Mouse (Mus musculus): ENCODE results near the gene Hgfac. TPM values are rescaled to one million over a fixed set of nuclear protein-coding genes. Genes with fewer than 3 reads are reported as not detected.

Hgfac gene
- polyA plus RNA-seq, 1 experiment from 2014 or later = 277 TPM

DNA sequence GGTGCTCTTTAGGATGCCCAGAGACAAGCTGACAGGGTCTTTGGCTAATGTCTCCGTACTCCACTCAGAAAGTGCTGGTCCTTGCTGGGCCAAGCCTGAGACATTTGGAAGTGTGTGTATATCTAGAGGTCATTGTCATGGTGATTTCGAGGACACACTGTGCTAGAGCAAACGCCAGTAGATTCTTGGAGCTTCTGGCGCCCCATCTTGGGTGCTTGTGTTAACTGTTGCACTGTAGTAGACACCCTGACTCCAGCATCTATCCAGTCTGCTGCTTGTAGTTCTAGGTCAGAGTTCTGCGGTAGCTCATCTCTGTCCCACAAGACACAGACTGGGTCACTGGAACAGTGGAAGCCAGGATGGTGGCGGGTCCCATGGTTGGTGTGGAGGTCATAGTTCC lies 30.5 kb downstream of the Hgfac start:
- no peaks in the 10 kb centered on the region for H3K36me3 ChIP-seq (ENCODE audit: control insufficient read depth, insufficient read depth)
- H3K4me1 ChIP-seq (ENCODE audit: control insufficient read depth, low read depth, low read length) = no peaks in the 10 kb centered on the region
- WGBS (ENCODE audit: insufficient replicate concordance) = 71% methylated on average over 6 of the region's 6 CpGs
- no peak overlapping the region for H3K27ac ChIP-seq (ENCODE audit: low read length)
- no peaks in the 10 kb centered on the region for H3K9me3 ChIP-seq (replicated peaks; ENCODE audit: control insufficient read depth, low read length)
- H3K4me2 ChIP-seq (ENCODE audit: low read depth, low read length) = no peak overlapping the region
- no peak overlapping the region for H3K9ac ChIP-seq (ENCODE audit: low read depth, low read length)
- no peaks in the 10 kb centered on the region for H3K27me3 ChIP-seq (ENCODE audit: control insufficient read depth, insufficient read depth, low read depth, low read length)
- H3K4me3 ChIP-seq (ENCODE audit: low read depth, low read length) = no peak overlapping the region
- no peak for ATAC-seq (ENCODE audit: low read depth)

DNA sequence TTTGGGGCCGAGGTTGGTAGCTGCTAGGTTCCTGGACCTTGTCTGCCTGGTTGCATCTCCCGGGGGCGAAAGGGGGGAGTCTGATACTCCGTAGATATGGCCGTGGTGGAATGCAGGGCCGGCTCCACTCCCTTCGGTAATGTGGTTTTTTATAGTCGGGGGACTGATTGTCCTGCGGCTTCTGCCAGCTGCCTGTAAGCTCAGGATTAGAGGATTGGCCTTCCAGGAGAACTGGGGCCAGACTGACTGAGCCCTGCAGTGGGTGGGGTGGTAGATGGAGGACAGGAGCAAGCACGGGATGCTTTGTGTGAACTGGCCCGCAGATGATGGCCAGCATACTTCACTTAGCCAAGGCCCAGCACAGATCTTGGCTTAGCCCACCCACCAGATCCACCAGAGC lies 31.9 kb downstream of the Hgfac start:
- no peaks in the 10 kb centered on the region for H3K27me3 ChIP-seq (ENCODE audit: control insufficient read depth, insufficient read depth, low read depth, low read length)
- no peak overlapping the region for H3K9ac ChIP-seq (ENCODE audit: low read depth, low read length)
- no peak overlapping the region for H3K27ac ChIP-seq (ENCODE audit: low read length)
- no peak for ATAC-seq (ENCODE audit: low read depth)
- no peak overlapping the region for H3K4me2 ChIP-seq (ENCODE audit: low read depth, low read length)
- H3K36me3 ChIP-seq (ENCODE audit: control insufficient read depth, insufficient read depth) = no peaks in the 10 kb centered on the region
- no peak overlapping the region for H3K4me3 ChIP-seq (ENCODE audit: low read depth, low read length)
- WGBS (ENCODE audit: insufficient replicate concordance) = 74% methylated on average over 11 of the region's 11 CpGs
- H3K4me1 ChIP-seq (ENCODE audit: control insufficient read depth, low read depth, low read length) = no peaks in the 10 kb centered on the region
- H3K9me3 ChIP-seq (replicated peaks; ENCODE audit: control insufficient read depth, low read length) = no peaks in the 10 kb centered on the region

DNA sequence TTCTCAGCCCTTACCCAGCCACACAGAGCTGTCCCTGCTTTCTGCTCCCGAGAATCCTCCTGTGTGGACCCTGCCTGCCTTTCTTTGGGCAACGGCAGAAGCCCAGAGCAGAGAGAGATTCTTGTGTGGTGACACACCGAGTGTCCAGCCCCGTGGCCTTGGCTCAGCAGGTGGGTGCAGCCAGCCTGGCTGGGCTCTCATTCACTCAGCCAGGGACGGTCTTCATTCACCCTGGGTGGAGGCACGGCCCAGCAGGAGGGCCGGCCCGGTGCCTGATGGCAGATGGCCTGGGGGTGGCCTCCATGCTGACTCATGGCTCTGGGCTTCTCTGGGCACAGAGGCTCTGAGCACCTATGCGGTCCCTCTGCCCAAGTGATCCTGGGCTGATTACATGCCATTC lies 32.7 kb downstream of the Hgfac start:
- 70% methylated on average over 9 of the region's 9 CpGs for WGBS (ENCODE audit: insufficient replicate concordance)
- no peaks in the 10 kb centered on the region for H3K9me3 ChIP-seq (replicated peaks; ENCODE audit: control insufficient read depth, low read length)
- no peak overlapping the region for H3K4me3 ChIP-seq (ENCODE audit: low read depth, low read length)
- no peaks in the 10 kb centered on the region for H3K4me1 ChIP-seq (ENCODE audit: control insufficient read depth, low read depth, low read length)
- no peaks in the 10 kb centered on the region for H3K36me3 ChIP-seq (ENCODE audit: control insufficient read depth, insufficient read depth)
- H3K27ac ChIP-seq (ENCODE audit: low read length) = no peak overlapping the region
- H3K4me2 ChIP-seq (ENCODE audit: low read depth, low read length) = no peak overlapping the region
- H3K27me3 ChIP-seq (ENCODE audit: control insufficient read depth, insufficient read depth, low read depth, low read length) = peaks cover under 1% of the 10 kb centered on the region; the same call in 1 of the 2 replicates
- no peak for ATAC-seq (ENCODE audit: low read depth)
- H3K9ac ChIP-seq (ENCODE audit: low read depth, low read length) = no peak overlapping the region

DNA sequence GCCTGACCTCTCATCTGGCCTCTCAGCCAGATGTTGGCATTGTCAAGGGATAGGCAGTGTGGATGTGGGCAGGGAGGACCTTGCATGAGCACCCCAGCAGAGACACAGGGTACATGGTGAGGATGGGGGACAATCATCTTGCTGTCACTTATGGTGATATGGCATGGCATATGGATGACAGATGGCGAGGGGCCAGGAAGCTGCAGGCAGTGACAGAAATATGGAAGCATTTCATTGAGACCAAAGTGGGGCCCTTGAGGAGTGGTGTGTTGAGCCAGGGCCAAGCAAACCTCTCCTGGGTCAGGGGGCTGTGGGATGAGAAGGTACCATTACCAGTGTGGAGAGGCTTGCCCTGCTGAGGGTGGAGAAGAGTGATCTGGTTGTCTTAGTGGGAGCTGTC lies 35.1 kb downstream of the Hgfac start:
- ATAC-seq (ENCODE audit: low read depth) = no peak
- Histone ChIP-seq H3K36me3 (ENCODE audit: control insufficient read depth, insufficient read depth) (no peaks in the 10 kb centered on the region), H3K27me3 (ENCODE audit: control insufficient read depth, insufficient read depth, low read depth, low read length) (peaks cover 8% of the 10 kb centered on the region), H3K27ac (ENCODE audit: low read length) (no peak overlapping the region), H3K9me3 (replicated peaks; ENCODE audit: control insufficient read depth, low read length) (no peaks in the 10 kb centered on the region), H3K4me2 (ENCODE audit: low read depth, low read length) (no peak overlapping the region), H3K4me1 (ENCODE audit: control insufficient read depth, low read depth, low read length) (no peaks in the 10 kb centered on the region), H3K4me3 (ENCODE audit: low read depth, low read length) (no peak overlapping the region), H3K9ac (ENCODE audit: low read depth, low read length) (no peak overlapping the region)
- 63% methylated on average over 1 of the region's 1 CpGs for WGBS (ENCODE audit: insufficient replicate concordance)

DNA sequence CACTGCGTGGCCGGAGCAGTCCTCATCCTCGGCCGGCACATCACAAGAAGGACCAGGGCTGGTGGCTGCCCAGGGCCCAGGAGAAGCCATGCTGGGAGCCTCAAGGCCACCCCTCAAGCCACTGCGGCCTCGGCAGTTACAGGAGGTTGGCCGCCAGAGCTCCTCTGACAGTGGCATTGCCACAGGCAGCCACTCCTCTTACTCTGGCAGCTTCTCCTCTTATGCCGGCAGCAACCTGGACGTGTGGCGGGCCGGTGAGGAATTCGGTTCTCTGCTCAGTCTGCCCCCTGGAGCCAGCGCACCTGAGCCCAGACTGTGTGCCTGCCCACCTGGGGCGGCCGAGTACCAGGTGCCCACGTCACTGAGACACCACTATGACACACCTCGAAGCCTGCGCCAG lies 37.8 kb downstream of the Hgfac start:
- H3K27me3 ChIP-seq (ENCODE audit: control insufficient read depth, insufficient read depth, low read depth, low read length) = peaks cover 8% of the 10 kb centered on the region
- no peak overlapping the region for H3K27ac ChIP-seq (ENCODE audit: low read length)
- H3K36me3 ChIP-seq (ENCODE audit: control insufficient read depth, insufficient read depth) = no peaks in the 10 kb centered on the region
- H3K9ac ChIP-seq (ENCODE audit: low read depth, low read length) = no peak overlapping the region
- no peaks in the 10 kb centered on the region for H3K9me3 ChIP-seq (replicated peaks; ENCODE audit: control insufficient read depth, low read length)
- H3K4me2 ChIP-seq (ENCODE audit: low read depth, low read length) = no peak overlapping the region
- ATAC-seq (ENCODE audit: low read depth) = no peak
- H3K4me3 ChIP-seq (ENCODE audit: low read depth, low read length) = no peak overlapping the region
- H3K4me1 ChIP-seq (ENCODE audit: control insufficient read depth, low read depth, low read length) = no peaks in the 10 kb centered on the region
- WGBS (ENCODE audit: insufficient replicate concordance) = 37% methylated on average over 18 of the region's 18 CpGs

DNA sequence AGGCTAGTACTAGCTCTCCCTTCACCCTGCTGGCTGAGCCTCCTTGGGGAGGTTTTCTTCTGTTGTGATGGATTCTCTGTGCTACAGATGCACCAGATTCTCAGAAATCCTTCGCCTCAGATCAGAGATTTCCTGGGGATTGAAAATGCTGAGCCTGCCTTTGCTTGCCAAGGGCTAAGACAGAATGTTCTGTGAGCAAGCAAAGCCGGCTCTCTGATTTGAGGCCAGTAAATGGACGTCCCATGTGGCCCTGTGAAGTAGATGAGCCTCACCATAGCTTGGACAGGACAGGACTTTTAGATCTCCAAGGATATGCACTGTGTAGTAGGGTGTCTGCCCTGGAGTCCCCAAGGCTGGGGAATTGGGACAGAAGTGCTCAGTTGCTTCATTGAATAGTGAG lies 43.6 kb downstream of the Hgfac start:
- WGBS (ENCODE audit: insufficient replicate concordance) = 47% methylated on average over 3 of the region's 3 CpGs
- Histone ChIP-seq H3K36me3 (ENCODE audit: control insufficient read depth, insufficient read depth) (no peaks in the 10 kb centered on the region), H3K27ac (ENCODE audit: low read length) (no peak overlapping the region), H3K27me3 (ENCODE audit: control insufficient read depth, insufficient read depth, low read depth, low read length) (no peaks in the 10 kb centered on the region), H3K9ac (ENCODE audit: low read depth, low read length) (no peak overlapping the region), H3K4me3 (ENCODE audit: low read depth, low read length) (no peak overlapping the region), H3K4me2 (ENCODE audit: low read depth, low read length) (no peak overlapping the region), H3K9me3 (replicated peaks; ENCODE audit: control insufficient read depth, low read length) (no peaks in the 10 kb centered on the region), H3K4me1 (ENCODE audit: control insufficient read depth, low read depth, low read length) (no peaks in the 10 kb centered on the region)
- no peak for ATAC-seq (ENCODE audit: low read depth)

DNA sequence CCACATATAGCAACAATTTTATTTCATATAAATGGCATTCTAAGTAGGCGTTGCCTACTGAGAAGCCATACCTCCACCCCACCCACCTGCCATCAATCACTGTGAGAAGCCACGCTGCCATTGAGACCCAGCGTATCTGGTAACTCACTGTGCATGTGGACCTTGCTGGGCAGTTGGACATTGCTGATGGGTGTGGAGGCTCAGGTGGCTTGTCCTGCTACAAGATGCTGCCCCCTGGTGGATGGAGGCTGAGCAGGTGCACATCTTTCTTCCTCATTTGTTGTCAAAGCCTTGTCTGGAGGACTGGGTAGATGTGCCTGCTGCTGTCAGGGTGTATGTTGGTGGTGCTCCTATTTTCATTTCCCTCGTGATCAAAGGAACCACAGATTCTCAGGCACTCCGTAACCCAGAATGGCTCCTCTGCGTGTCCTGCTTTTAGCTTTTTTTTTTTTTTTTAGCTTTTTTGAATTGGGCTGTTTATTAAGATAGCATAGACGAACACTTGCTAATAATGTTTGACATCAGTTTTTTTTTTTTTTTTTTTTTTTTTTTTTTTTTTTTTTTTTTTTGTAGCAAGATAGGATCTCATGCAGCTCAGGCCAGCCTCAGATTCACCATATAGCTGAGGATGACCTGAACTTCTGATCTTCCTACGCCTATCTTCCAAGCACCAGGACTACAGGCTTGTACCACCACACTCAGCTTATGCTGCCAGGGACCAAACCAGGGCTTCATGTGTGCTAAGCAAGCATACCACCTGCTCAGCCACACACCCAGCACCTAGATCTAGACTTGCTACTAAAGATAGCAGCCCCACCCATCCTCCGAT lies 47.7 kb downstream of the Hgfac start:
- Histone ChIP-seq H3K4me2 (ENCODE audit: low read depth, low read length) (no peak overlapping the region), H3K4me1 (ENCODE audit: control insufficient read depth, low read depth, low read length) (no peaks in the 10 kb centered on the region), H3K27ac (ENCODE audit: low read length) (no peak overlapping the region), H3K9ac (ENCODE audit: low read depth, low read length) (no peak overlapping the region), H3K36me3 (ENCODE audit: control insufficient read depth, insufficient read depth) (peaks cover 10% of the 10 kb centered on the region), H3K4me3 (ENCODE audit: low read depth, low read length) (no peak overlapping the region), H3K9me3 (replicated peaks; ENCODE audit: control insufficient read depth, low read length) (no peaks in the 10 kb centered on the region), H3K27me3 (ENCODE audit: control insufficient read depth, insufficient read depth, low read depth, low read length) (no peaks in the 10 kb centered on the region)
- WGBS (ENCODE audit: insufficient replicate concordance) = 52% methylated on average over 9 of the region's 9 CpGs
- no peak for ATAC-seq (ENCODE audit: low read depth)

DNA sequence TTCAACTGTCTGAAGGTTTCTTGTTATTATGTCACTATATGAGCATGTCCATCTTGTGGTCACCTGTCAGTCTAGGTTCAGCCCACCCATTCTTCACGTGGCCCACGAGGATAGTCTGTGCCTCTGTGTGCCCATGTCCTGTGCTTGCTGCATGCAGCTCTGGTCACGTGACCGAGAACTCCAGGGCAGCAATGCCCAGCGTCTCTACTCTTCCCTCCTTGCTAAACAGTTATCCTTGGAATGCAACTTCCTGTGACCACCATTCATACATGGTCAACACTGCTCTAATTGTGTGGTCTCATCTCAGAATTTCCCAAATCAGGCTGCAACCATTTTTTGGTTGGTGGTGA lies 48.3 kb downstream of the Hgfac start:
- ATAC-seq (ENCODE audit: low read depth) = no peak
- Histone ChIP-seq H3K9me3 (replicated peaks; ENCODE audit: control insufficient read depth, low read length) (no peaks in the 10 kb centered on the region), H3K9ac (ENCODE audit: low read depth, low read length) (no peak overlapping the region), H3K27me3 (ENCODE audit: control insufficient read depth, insufficient read depth, low read depth, low read length) (no peaks in the 10 kb centered on the region), H3K27ac (ENCODE audit: low read length) (no peak overlapping the region), H3K4me2 (ENCODE audit: low read depth, low read length) (no peak overlapping the region), H3K4me3 (ENCODE audit: low read depth, low read length) (no peak overlapping the region), H3K36me3 (ENCODE audit: control insufficient read depth, insufficient read depth) (peaks cover 13% of the 10 kb centered on the region), H3K4me1 (ENCODE audit: control insufficient read depth, low read depth, low read length) (no peaks in the 10 kb centered on the region)
- 75% methylated on average over 5 of the region's 5 CpGs for WGBS (ENCODE audit: insufficient replicate concordance)

DNA sequence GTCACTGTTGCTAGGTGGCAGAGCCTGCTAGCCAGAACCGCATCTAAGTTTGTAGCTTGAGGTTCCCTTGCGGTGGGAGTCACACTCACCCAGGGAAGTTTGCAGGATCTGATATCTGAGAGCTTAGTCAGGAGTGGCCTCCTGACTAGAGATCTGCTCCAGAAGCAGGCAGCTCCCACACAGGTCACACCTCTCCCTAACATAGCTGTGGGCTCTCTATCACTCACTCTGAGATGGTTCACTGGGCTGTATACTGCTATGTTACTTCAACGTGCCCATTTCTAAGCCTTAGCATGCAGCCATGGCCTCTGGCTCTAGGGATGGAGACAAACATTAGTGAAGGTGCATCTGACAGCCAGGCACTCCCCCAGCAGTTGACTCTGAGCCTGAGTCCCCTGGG lies 50.3 kb downstream of the Hgfac start:
- H3K4me1 ChIP-seq (ENCODE audit: control insufficient read depth, low read depth, low read length) = no peaks in the 10 kb centered on the region

More for the DNA sequence above, 50.3 kb downstream of the Hgfac start:
- ATAC-seq (ENCODE audit: low read depth) = no peak
- Histone ChIP-seq H3K27ac (ENCODE audit: low read length) (no peak overlapping the region), H3K9ac (ENCODE audit: low read depth, low read length) (no peak overlapping the region), H3K36me3 (ENCODE audit: control insufficient read depth, insufficient read depth) (peaks cover 20% of the 10 kb centered on the region), H3K27me3 (ENCODE audit: control insufficient read depth, insufficient read depth, low read depth, low read length) (no peaks in the 10 kb centered on the region), H3K9me3 (replicated peaks; ENCODE audit: control insufficient read depth, low read length) (no peaks in the 10 kb centered on the region), H3K4me2 (ENCODE audit: low read depth, low read length) (no peak overlapping the region), H3K4me3 (ENCODE audit: low read depth, low read length) (no peak overlapping the region)
- 69% methylated on average over 3 of the region's 3 CpGs for WGBS (ENCODE audit: insufficient replicate concordance)
